Mouse (Mus musculus) embryonic facial prominence, embryonic 11.5 days (tissue): Measurements from ENCODE around the gene Ubap1. TPM values are rescaled to one million over a fixed set of nuclear protein-coding genes. Genes with fewer than 3 reads are reported as not detected.
A peak's percentile ranks its signal among the peaks of the same experiment; 100 is the strongest.

Source experiments
- ATAC-seq: fragments of 200-750 bp; cut with Nextera tagmentation; replicated peaks from 2 replicates; pipeline ENCODE4 v1.8.0; 2017; ENCODE audit warnings: low read depth; ENCODE audit not compliant: insufficient number of reproducible peaks, low FRiP score, low TSS enrichment
- DNase-seq: peaks from one replicate; pipeline ENCODE4 v3.0.0-alpha.2; 2015; ENCODE audit warnings: low spot score
- H3K27ac ChIP-seq: fragments of 300-500 bp; sonication (generic); replicated peaks from 2 replicates; pipeline ENCODE4 v1.5.1; 2014; ENCODE audit warnings: mild to moderate bottlenecking, low read depth, low read length, control low read depth
- H3K27me3 ChIP-seq: fragments of 300-500 bp; sonication (generic); 2 replicates; pipeline ENCODE4 v1.6.1; 2014; ENCODE audit warnings: mild to moderate bottlenecking, low read length, moderate library complexity, mixed read lengths; ENCODE audit not compliant: control insufficient read depth, insufficient read depth
- H3K36me3 ChIP-seq: fragments of 300-500 bp; sonication (generic); replicated peaks from 2 replicates; pipeline ENCODE4 v1.6.1; 2014; ENCODE audit warnings: low read depth, mild to moderate bottlenecking, low read length, moderate library complexity, mixed read lengths; ENCODE audit not compliant: control insufficient read depth, insufficient read depth
- H3K4me1 ChIP-seq: fragments of 300-500 bp; sonication (generic); 2 replicates; pipeline ENCODE4 v1.6.1; 2014; ENCODE audit warnings: low read length, mixed read lengths; ENCODE audit not compliant: control insufficient read depth, insufficient read depth
- H3K4me2 ChIP-seq: fragments of 300-500 bp; sonication (generic); 2 replicates; pipeline ENCODE4 v1.6.1; 2014; ENCODE audit warnings: low read depth, mild to moderate bottlenecking, control low read depth, low read length, moderate library complexity
- H3K4me3 ChIP-seq: fragments of 300-500 bp; sonication (generic); 2 replicates; pipeline ENCODE4 v1.5.1; 2014; ENCODE audit warnings: low read depth, low read length, control low read depth
- H3K9ac ChIP-seq: fragments of 300-500 bp; sonication (generic); replicated peaks from 2 replicates; pipeline ENCODE4 v1.6.1; 2014; ENCODE audit warnings: mild to moderate bottlenecking, control low read depth, low read length
- H3K9me3 ChIP-seq: fragments of 300-500 bp; sonication (generic); replicated peaks from 2 replicates; pipeline ENCODE4 v1.6.1; 2016; ENCODE audit warnings: mild to moderate bottlenecking, low read length, inconsistent platforms, mixed read lengths; ENCODE audit not compliant: control insufficient read depth
- WGBS: fragments of 180-500 bp; shearing (Covaris S2); extraction: QIAGEN DNeasy Blood & Tissue Kit; methylation state at CpG from one replicate; pipeline ENCODE4 v1.1.7; 2014; 5-methylcytosine and 5-hydroxymethylcytosine counted together
- polyA plus RNA-seq: library from polyadenylated mRNA; unstranded; fragments of >200 nt; fragmentation: Nextera tagmentation; extraction: Ambion mirVana; gene quantifications from 2 replicates; pipeline ENCODE4 v1.2.1, GENCODE M21; 2014

Ubap1 gene
- polyA plus RNA-seq, 1 experiment from 2014 or later: 80.3 TPM

GRCm38 (mm10) chr4:41315173-41315572 is 33.6 kb upstream of the Ubap1 start:
- H3K4me3 ChIP-seq: peak overlapping the region; percentile 97
- H3K27ac ChIP-seq: no peak overlapping the region
- no peaks in the 10 kb centered on the region for H3K4me1 ChIP-seq
- H3K9ac ChIP-seq: peak overlapping the region; percentile 52
- no peaks in the 10 kb centered on the region for H3K27me3 ChIP-seq
- no peaks in the 10 kb centered on the region for H3K36me3 ChIP-seq
- peak overlapping the region; percentile 65 for H3K4me2 ChIP-seq
- ATAC-seq (no peak), DNase-seq (no peak)
- WGBS: 59% methylated on average over 8 of the region's 8 CpGs
- no peaks in the 10 kb centered on the region for H3K9me3 ChIP-seq

GRCm38 (mm10) chr4:41318267-41318666 is 30.5 kb upstream of the Ubap1 start:
- H3K27me3 ChIP-seq: no peaks in the 10 kb centered on the region
- DNase-seq: no peak
- H3K36me3 ChIP-seq: no peaks in the 10 kb centered on the region
- WGBS: 90% methylated on average over 5 of the region's 5 CpGs
- no peak overlapping the region for H3K27ac ChIP-seq
- H3K4me2 ChIP-seq: no peak overlapping the region
- H3K4me3 ChIP-seq: no peak overlapping the region
- H3K9ac ChIP-seq: no peak overlapping the region
- ATAC-seq: no peak
- H3K4me1 ChIP-seq: no peaks in the 10 kb centered on the region
- no peaks in the 10 kb centered on the region for H3K9me3 ChIP-seq

- Histone ChIP-seq H3K9me3 (no peaks in the 10 kb centered on the region), H3K27me3 (no peaks in the 10 kb centered on the region), H3K36me3 (no peaks in the 10 kb centered on the region), H3K9ac (no peak overlapping the region), H3K27ac (no peak overlapping the region), H3K4me3 (no peak overlapping the region), H3K4me2 (no peak overlapping the region), H3K4me1 (no peaks in the 10 kb centered on the region)
- no peak for DNase-seq
- 71% methylated on average over 4 of the region's 4 CpGs for WGBS
- ATAC-seq: no peak
These were observed 27.8 kb upstream of the Ubap1 start for GRCm38 (mm10) chr4:41320971-41321370.

- H3K4me2 ChIP-seq: no peak overlapping the region
- 93% methylated on average over 6 of the region's 6 CpGs for WGBS
- no peak overlapping the region for H3K27ac ChIP-seq
- H3K9ac ChIP-seq: no peak overlapping the region
- no peak for DNase-seq
- H3K4me1 ChIP-seq: no peaks in the 10 kb centered on the region
- no peaks in the 10 kb centered on the region for H3K9me3 ChIP-seq
- no peak overlapping the region for H3K4me3 ChIP-seq
- H3K27me3 ChIP-seq: no peaks in the 10 kb centered on the region
- H3K36me3 ChIP-seq: no peaks in the 10 kb centered on the region
- no peak for ATAC-seq
These were observed 21.9 kb upstream of the Ubap1 start for GRCm38 (mm10) chr4:41326876-41327275.

GRCm38 (mm10) chr4:41329481-41329880 is 19.3 kb upstream of the Ubap1 start:
- no peaks in the 10 kb centered on the region for H3K36me3 ChIP-seq
- DNase-seq (no peak), ATAC-seq (no peak)
- whole genome bisulfite sequencing: 46% methylated on average over 4 of the region's 4 CpGs
- H3K27ac ChIP-seq: no peak overlapping the region
- H3K4me1 ChIP-seq: no peaks in the 10 kb centered on the region
- H3K9ac ChIP-seq: no peak overlapping the region; the same call in 1 of the 2 replicates
- no peaks in the 10 kb centered on the region for H3K9me3 ChIP-seq
- H3K4me2 ChIP-seq: no peak overlapping the region
- no peak overlapping the region for H3K4me3 ChIP-seq
- H3K27me3 ChIP-seq: no peaks in the 10 kb centered on the region

- Histone ChIP-seq H3K4me2 (no peak overlapping the region), H3K4me1 (no peaks in the 10 kb centered on the region), H3K9me3 (no peaks in the 10 kb centered on the region), H3K27me3 (no peaks in the 10 kb centered on the region), H3K4me3 (no peak overlapping the region), H3K36me3 (no peaks in the 10 kb centered on the region), H3K9ac (no peak overlapping the region), H3K27ac (no peak overlapping the region)
- DNase-seq (no peak), ATAC-seq (no peak)
- 90% methylated on average over 3 of the region's 3 CpGs for WGBS
These were observed 17.7 kb upstream of the Ubap1 start for GRCm38 (mm10) chr4:41331085-41331484.

GRCm38 (mm10) chr4:41331698-41332421 is 16.9 kb upstream of the Ubap1 start:
- no peak for DNase-seq
- H3K9me3 ChIP-seq: no peaks in the 10 kb centered on the region
- H3K4me2 ChIP-seq: no peak overlapping the region
- no peak for ATAC-seq
- H3K4me3 ChIP-seq: no peak overlapping the region
- H3K27ac ChIP-seq: no peak overlapping the region
- no peaks in the 10 kb centered on the region for H3K27me3 ChIP-seq
- WGBS: 86% methylated on average over 9 of the region's 9 CpGs
- no peak overlapping the region for H3K9ac ChIP-seq
- no peaks in the 10 kb centered on the region for H3K36me3 ChIP-seq
- H3K4me1 ChIP-seq: no peaks in the 10 kb centered on the region

GRCm38 (mm10) chr4:41336546-41336945 is 12.2 kb upstream of the Ubap1 start:
- DNase-seq (no peak), ATAC-seq (no peak)
- no peak overlapping the region for H3K4me3 ChIP-seq

More at GRCm38 (mm10) chr4:41336546-41336945, 12.2 kb upstream of the Ubap1 start:
- Histone ChIP-seq H3K27ac (no peak overlapping the region), H3K9me3 (no peaks in the 10 kb centered on the region), H3K36me3 (no peaks in the 10 kb centered on the region), H3K9ac (no peak overlapping the region), H3K4me1 (no peaks in the 10 kb centered on the region), H3K27me3 (no peaks in the 10 kb centered on the region), H3K4me2 (no peak overlapping the region)
